Comparison of ENCODE assay signal across 32 mouse cellular contexts in genomic region chr17:48360462-48360861, GRCm38 (mm10). TPM values are rescaled to one million over a fixed set of nuclear protein-coding genes. Genes with fewer than 3 reads are reported as not detected.
DNase-seq lines count a peak whose midpoint lies in the region; ATAC-seq and TF ChIP-seq lines count a peak whose summit lies in the region.
"Had no signal": no experiment of that assay in that cellular context is flagged by ENCODE, and none has a peak within 500 bp of the region (broad histone marks: within the 10 kb centered on the region; RNA-seq: fewer than 3 reads in every experiment).

No protein-coding gene starts in this region.

- peak overlapping the region; percentile 93 for H3K4me3 ChIP-seq in megakaryocyte, embryonic 14.5 days (replicated peaks)
- peak overlapping the region; percentile 26; the same call in 1 of the 2 replicates for H3K4me3 ChIP-seq in liver, embryonic 11.5 days (ENCODE audit: low read depth, low read length)
- no peak overlapping the region for H3K4me3 ChIP-seq in liver, embryonic 16.5 days (ENCODE audit: low read depth, low read length)
- no peak overlapping the region for H3K4me3 ChIP-seq in midbrain, postnatal 0 days (ENCODE audit: low read depth, low read length)
- H3K4me3 ChIP-seq: embryonic facial prominence, embryonic 13.5 days; forebrain, embryonic 12.5 days; heart, embryonic 10.5 days; heart, embryonic 15.5 days; myocyte; neural tube, embryonic 12.5 days had no signal

- H3K36me3 ChIP-seq in megakaryocyte, embryonic 14.5 days (replicated peaks; ENCODE audit: low read length) = peaks cover 60% of the 10 kb centered on the region
- no peaks in the 10 kb centered on the region for H3K36me3 ChIP-seq in liver, embryonic 11.5 days (ENCODE audit: control insufficient read depth, insufficient read depth, low read length)
- H3K36me3 ChIP-seq in liver, embryonic 16.5 days (ENCODE audit: control insufficient read depth, insufficient read depth) = no peaks in the 10 kb centered on the region
- no peaks in the 10 kb centered on the region for H3K36me3 ChIP-seq in midbrain, postnatal 0 days (ENCODE audit: insufficient read depth, low read length)
- H3K36me3 ChIP-seq: embryonic facial prominence, embryonic 13.5 days; forebrain, embryonic 12.5 days; heart, embryonic 10.5 days; heart, embryonic 15.5 days; neural tube, embryonic 12.5 days had no signal

- H3K27me3 ChIP-seq in megakaryocyte, embryonic 14.5 days (replicated peaks) = no peaks in the 10 kb centered on the region
- H3K27me3 ChIP-seq in liver, embryonic 11.5 days (replicated peaks; ENCODE audit: control insufficient read depth, insufficient read depth, low read length) = no peaks in the 10 kb centered on the region
- H3K27me3 ChIP-seq in liver, embryonic 16.5 days (ENCODE audit: control insufficient read depth, insufficient read depth, low read depth, low read length) = no peaks in the 10 kb centered on the region
- H3K27me3 ChIP-seq in midbrain, postnatal 0 days (ENCODE audit: insufficient read depth, low read length) = no peaks in the 10 kb centered on the region
- H3K27me3 ChIP-seq: embryonic facial prominence, embryonic 13.5 days; forebrain, embryonic 12.5 days; heart, embryonic 15.5 days; neural tube, embryonic 12.5 days had no signal

- ATAC-seq in megakaryocyte, adult 5-6 weeks (ENCODE audit: poor library complexity, severe bottlenecking) = no peak
- peak; percentile 76 for ATAC-seq in liver, embryonic 11.5 days (replicated peaks; ENCODE audit: low FRiP score)
- ATAC-seq in liver, embryonic 16.5 days (ENCODE audit: low read depth) = peak; percentile 45; the same call in 1 of the 2 replicates
- ATAC-seq in midbrain, postnatal 0 days (ENCODE audit: low FRiP score) = no peak
- ATAC-seq: CD4-positive, CD25-positive, alpha-beta regulatory T cell, adult 4 months; forebrain, postnatal 0 days; hindbrain, embryonic 16.5 days; midbrain, embryonic 16.5 days had no signal

- 26% methylated on average over 4 of the region's 4 CpGs for WGBS in liver, embryonic 11.5 days
- WGBS in liver, embryonic 16.5 days (ENCODE audit: insufficient replicate concordance) = 18% methylated on average over 4 of the region's 4 CpGs
- WGBS in midbrain, postnatal 0 days = 86% methylated on average over 4 of the region's 4 CpGs

- H3K9me3 ChIP-seq in megakaryocyte, embryonic 14.5 days = no peaks in the 10 kb centered on the region
- H3K9me3 ChIP-seq in liver, embryonic 11.5 days (ENCODE audit: control insufficient read depth, low read length) = no peaks in the 10 kb centered on the region
- no peaks in the 10 kb centered on the region for H3K9me3 ChIP-seq in liver, embryonic 16.5 days (replicated peaks; ENCODE audit: control insufficient read depth, low read length)
- no peaks in the 10 kb centered on the region for H3K9me3 ChIP-seq in midbrain, postnatal 0 days (ENCODE audit: low read length)
- H3K9me3 ChIP-seq: embryonic facial prominence, embryonic 13.5 days; forebrain, embryonic 12.5 days; heart, embryonic 10.5 days; heart, embryonic 15.5 days; neural tube, embryonic 12.5 days had no signal

- peak overlapping the region; percentile 34; the same call in 1 of the 2 replicates for H3K27ac ChIP-seq in liver, embryonic 11.5 days (ENCODE audit: low read depth, low read length)
- H3K27ac ChIP-seq in liver, embryonic 16.5 days (ENCODE audit: low read length) = no peak overlapping the region
- no peak overlapping the region for H3K27ac ChIP-seq in midbrain, postnatal 0 days (ENCODE audit: low read depth, low read length)
- H3K27ac ChIP-seq: embryonic facial prominence, embryonic 13.5 days; forebrain, embryonic 12.5 days; heart, embryonic 10.5 days; heart, embryonic 15.5 days; kidney, postnatal 0 days; neural tube, embryonic 12.5 days had no signal

- no peak for DNase-seq in liver, embryonic 11.5 days (ENCODE audit: low spot score)
- no peak for DNase-seq in embryo, embryonic 10.5 days (ENCODE audit: low spot score)
- DNase-seq in midbrain, postnatal 0 days (ENCODE audit: low spot score) = no peak
- DNase-seq in frontal cortex, postnatal 25 days (ENCODE audit: low spot score in 2 of 2) = no peak
- DNase-seq: adrenal gland, adult 8-10 months; cerebellum, adult 9-10 months; cerebellum, postnatal 36 days; forebrain, postnatal 0 days; gastrocnemius, postnatal 25 days; kidney, adult 2 months; layer of hippocampus, adult 9-11 months; lung, postnatal 4 days; right cerebral cortex, postnatal 4 days; thymus, adult 2 months; thymus, postnatal 4 days had no signal

- H3K9ac ChIP-seq in liver, embryonic 11.5 days (ENCODE audit: low read depth, low read length) = peak overlapping the region; percentile 2; the same call in 1 of the 2 replicates
- H3K9ac ChIP-seq in liver, embryonic 16.5 days (ENCODE audit: low read depth, low read length) = no peak overlapping the region
- no peak overlapping the region for H3K9ac ChIP-seq in midbrain, postnatal 0 days (replicated peaks; ENCODE audit: low read length, poor library complexity, severe bottlenecking)
- H3K9ac ChIP-seq: embryonic facial prominence, embryonic 13.5 days; forebrain, embryonic 12.5 days; forebrain, postnatal 0 days; heart, embryonic 15.5 days; neural tube, embryonic 12.5 days had no signal

- H3K4me2 ChIP-seq in liver, embryonic 11.5 days = peak overlapping the region; percentile 54
- H3K4me2 ChIP-seq in liver, embryonic 16.5 days (ENCODE audit: low read depth, low read length) = no peak overlapping the region
- H3K4me2 ChIP-seq in midbrain, postnatal 0 days (ENCODE audit: low read depth, low read length, poor library complexity, severe bottlenecking) = no peak overlapping the region
- H3K4me2 ChIP-seq: embryonic facial prominence, embryonic 13.5 days; forebrain, embryonic 12.5 days; heart, embryonic 15.5 days; midbrain, embryonic 11.5 days; neural tube, embryonic 12.5 days had no signal

- H3K4me1 ChIP-seq in megakaryocyte, embryonic 14.5 days = peaks cover 96% of the 10 kb centered on the region
- peaks cover 35% of the 10 kb centered on the region for H3K4me1 ChIP-seq in liver, embryonic 11.5 days (replicated peaks; ENCODE audit: control insufficient read depth, insufficient read depth, low read length)
- peaks cover 6% of the 10 kb centered on the region for H3K4me1 ChIP-seq in liver, embryonic 16.5 days (ENCODE audit: control insufficient read depth, low read depth, low read length)
- H3K4me1 ChIP-seq in midbrain, postnatal 0 days (ENCODE audit: insufficient read depth, low read length) = no peaks in the 10 kb centered on the region
- H3K4me1 ChIP-seq: embryonic facial prominence, embryonic 13.5 days; forebrain, embryonic 12.5 days; neural tube, embryonic 12.5 days had no signal

- no peak for TF ChIP-seq CTCF in midbrain, postnatal 0 days (IDR thresholded peaks at IDR 0.05)

RNA-seq across cellular contexts. Expression of gene Treml1, which starts 0.7 kb away (rescaled TPM):
- polyA plus RNA-seq in megakaryocyte, embryonic 14.5 days (2012; ENCODE audit: insufficient read depth, low replicate concordance) = 538 and 669 TPM in 2 replicates
- total RNA-seq in megakaryocyte, adult 5-6 weeks (2015) = 0.29 and 0.39 TPM in 2 replicates
- 0.40 TPM in 1 of 2 replicates, not detected in the other for total RNA-seq in megakaryocyte, adult 5-6 weeks (2017)
- 33.2 and 36.3 TPM in 2 replicates for polyA plus RNA-seq in liver, embryonic 11.5 days (2014; fragmentation: Nextera tagmentation; extraction: Ambion mirVana)
- 14.5 and 15.3 TPM in 2 replicates for polyA plus RNA-seq in liver, embryonic 16.5 days (2015; fragmentation: Nextera tagmentation; extraction: Ambion mirVana)
- 0.66 TPM in 1 of 2 replicates, not detected in the other for total RNA-seq in midbrain, postnatal 0 days (2014; rRNA removed)
- 0.21 TPM in 1 of 2 replicates, not detected in the other for polyA plus RNA-seq in midbrain, postnatal 0 days (2015; fragmentation: Nextera tagmentation; extraction: Ambion mirVana)
- total RNA-seq: forebrain, postnatal 0 days; liver, adult 2 months had no signal
- polyA plus RNA-seq: CD4-positive, CD25-positive, alpha-beta regulatory T cell, adult 4 months; forebrain, postnatal 0 days; large intestine, adult 2 months had no signal

RNA-seq across cellular contexts. Expression of gene Trem2, which starts 14.3 kb away (rescaled TPM):
- polyA plus RNA-seq in megakaryocyte, embryonic 14.5 days (2012; ENCODE audit: insufficient read depth, low replicate concordance) = 45.6 and 176 TPM in 2 replicates
- total RNA-seq in megakaryocyte, adult 5-6 weeks (2015) = 50.6 and 58.3 TPM in 2 replicates
- total RNA-seq in megakaryocyte, adult 5-6 weeks (2017) = 85.8 and 90.5 TPM in 2 replicates
- polyA plus RNA-seq in liver, embryonic 11.5 days (2014; fragmentation: Nextera tagmentation; extraction: Ambion mirVana) = 3.5 and 4.7 TPM in 2 replicates
- polyA plus RNA-seq in liver, embryonic 16.5 days (2015; fragmentation: Nextera tagmentation; extraction: Ambion mirVana) = 2.7 and 3.0 TPM in 2 replicates
- 10.9 and 23.6 TPM in 2 replicates for total RNA-seq in midbrain, postnatal 0 days (2014; rRNA removed)
- polyA plus RNA-seq in midbrain, postnatal 0 days (2015; fragmentation: Nextera tagmentation; extraction: Ambion mirVana) = 8.2 and 8.4 TPM in 2 replicates
- polyA plus RNA-seq: CD4-positive, CD25-positive, alpha-beta regulatory T cell, adult 4 months had no signal

RNA-seq across cellular contexts. Expression of gene B430306N03Rik, which starts 44.5 kb away (rescaled TPM):
- polyA plus RNA-seq in megakaryocyte, embryonic 14.5 days (2012; ENCODE audit: insufficient read depth, low replicate concordance) = 0.94 TPM in 1 of 2 replicates, not detected in the other
- 68.9 and 78.4 TPM in 2 replicates for total RNA-seq in megakaryocyte, adult 5-6 weeks (2015)
- 34.0 and 39.6 TPM in 2 replicates for total RNA-seq in megakaryocyte, adult 5-6 weeks (2017)
- 1.6 and 1.7 TPM in 2 replicates for polyA plus RNA-seq in liver, embryonic 11.5 days (2014; fragmentation: Nextera tagmentation; extraction: Ambion mirVana)
- polyA plus RNA-seq in liver, embryonic 16.5 days (2015; fragmentation: Nextera tagmentation; extraction: Ambion mirVana) = 4.0 and 4.1 TPM in 2 replicates
- 0.16 TPM in 1 of 2 replicates, not detected in the other for total RNA-seq in midbrain, postnatal 0 days (2014; rRNA removed)
- polyA plus RNA-seq in midbrain, postnatal 0 days (2015; fragmentation: Nextera tagmentation; extraction: Ambion mirVana) = 0.06 and 0.10 TPM in 2 replicates
- total RNA-seq: gastrocnemius, postnatal 25 days had no signal
- polyA plus RNA-seq: embryonic facial prominence, embryonic 13.5 days; forebrain, embryonic 12.5 days; hindbrain, embryonic 11.5 days; myocyte; neural tube, embryonic 12.5 days had no signal

RNA-seq across cellular contexts. Expression of gene Nfya, which starts 49.2 kb away (rescaled TPM):
- polyA plus RNA-seq in megakaryocyte, embryonic 14.5 days (2012; ENCODE audit: insufficient read depth, low replicate concordance) = 12.7 and 14.4 TPM in 2 replicates
- total RNA-seq in megakaryocyte, adult 5-6 weeks (2015) = 83.3 and 85.2 TPM in 2 replicates
- 32.8 and 47.1 TPM in 2 replicates for total RNA-seq in megakaryocyte, adult 5-6 weeks (2017)
- polyA plus RNA-seq in liver, embryonic 11.5 days (2014; fragmentation: Nextera tagmentation; extraction: Ambion mirVana) = 18.7 and 20.4 TPM in 2 replicates
- 6.6 and 7.0 TPM in 2 replicates for polyA plus RNA-seq in liver, embryonic 16.5 days (2015; fragmentation: Nextera tagmentation; extraction: Ambion mirVana)
- total RNA-seq in midbrain, postnatal 0 days (2014; rRNA removed) = 22.7 and 30.9 TPM in 2 replicates
- polyA plus RNA-seq in midbrain, postnatal 0 days (2015; fragmentation: Nextera tagmentation; extraction: Ambion mirVana) = 3.8 and 4.1 TPM in 2 replicates

RNA-seq across cellular contexts. Expression of gene Oard1, which starts 49.4 kb away (rescaled TPM):
- polyA plus RNA-seq in megakaryocyte, embryonic 14.5 days (2012; ENCODE audit: insufficient read depth, low replicate concordance) = 4.4 and 14.6 TPM in 2 replicates
- total RNA-seq in megakaryocyte, adult 5-6 weeks (2015) = 40.3 and 42.5 TPM in 2 replicates
- 52.8 and 53.3 TPM in 2 replicates for total RNA-seq in megakaryocyte, adult 5-6 weeks (2017)
- polyA plus RNA-seq in liver, embryonic 11.5 days (2014; fragmentation: Nextera tagmentation; extraction: Ambion mirVana) = 76.8 and 80.2 TPM in 2 replicates
- 41.5 and 42.2 TPM in 2 replicates for polyA plus RNA-seq in liver, embryonic 16.5 days (2015; fragmentation: Nextera tagmentation; extraction: Ambion mirVana)
- total RNA-seq in midbrain, postnatal 0 days (2014; rRNA removed) = 12.9 and 15.0 TPM in 2 replicates
- 28.0 and 30.2 TPM in 2 replicates for polyA plus RNA-seq in midbrain, postnatal 0 days (2015; fragmentation: Nextera tagmentation; extraction: Ambion mirVana)

Comparison
In these comparisons a context has a peak if more than half of its experiments do, and no peak if none do; other contexts are left out.
1. H3K4me3 ChIP-seq: peak in megakaryocyte, embryonic 14.5 days (single experiment) and liver, embryonic 11.5 days (single experiment); none in liver, embryonic 16.5 days (single experiment) and midbrain, postnatal 0 days (single experiment).
2. ATAC-seq: peak in liver, embryonic 11.5 days (single experiment) and liver, embryonic 16.5 days (single experiment); none in megakaryocyte, adult 5-6 weeks (single experiment) and midbrain, postnatal 0 days (single experiment).
3. RNA of gene Treml1, which starts 0.7 kb away (polyA plus RNA-seq): 538 to 669 TPM in megakaryocyte, embryonic 14.5 days; 33.2 to 36.3 TPM in liver, embryonic 11.5 days, 14.5 to 15.3 TPM in liver, embryonic 16.5 days and 0.21 TPM in midbrain, postnatal 0 days; every median in the first group is over 10 times any median in the second.